Mouse (Mus musculus) retina, postnatal 1 day (tissue): ENCODE data around the gene Knop1.

Source experiments
- DNase-seq: peaks from one replicate; pipeline ENCODE4 v3.0.0-alpha.2; 2012

Gene Knop1

DNA sequence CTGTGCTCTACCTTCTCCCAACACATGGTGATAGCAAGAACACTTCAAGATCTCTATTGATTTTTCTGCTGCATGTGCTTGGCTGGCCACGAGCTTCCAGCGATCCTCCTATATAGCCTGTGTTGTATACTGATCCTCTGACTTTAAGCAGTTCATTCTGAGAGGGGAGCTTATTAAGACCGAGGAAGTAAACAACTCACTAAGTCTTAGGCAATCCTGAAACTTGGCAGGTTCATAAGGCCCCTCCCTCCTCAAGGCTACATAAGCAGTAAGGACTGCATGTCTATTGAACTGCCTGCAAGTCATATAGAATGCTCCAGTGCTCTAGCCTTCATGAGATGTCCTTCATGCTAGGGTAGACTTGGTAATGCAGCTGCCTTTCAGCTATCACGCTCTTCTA, 9.7 kb downstream of the Knop1 start:
- DNase-seq = no peak

DNA sequence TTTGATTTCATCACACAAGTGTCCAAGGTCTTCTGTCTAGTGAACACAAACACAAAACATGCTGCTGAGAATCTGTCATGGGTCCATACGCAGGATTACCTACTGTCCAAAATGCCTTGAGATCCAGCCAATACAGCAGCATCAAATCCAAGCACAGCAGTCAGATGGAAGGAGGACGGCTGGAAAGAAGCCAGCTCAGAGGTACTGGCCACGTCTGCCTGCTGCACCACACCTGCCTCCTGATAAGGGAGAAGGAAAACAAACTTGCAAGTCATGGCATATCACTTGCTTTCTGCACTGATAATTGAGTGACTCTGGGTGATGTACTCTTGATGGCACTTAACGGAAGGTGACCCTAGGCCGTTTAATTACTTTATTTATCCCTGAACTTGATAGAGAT, 10.9 kb downstream of the Knop1 start:
- no peak for DNase-seq

DNA sequence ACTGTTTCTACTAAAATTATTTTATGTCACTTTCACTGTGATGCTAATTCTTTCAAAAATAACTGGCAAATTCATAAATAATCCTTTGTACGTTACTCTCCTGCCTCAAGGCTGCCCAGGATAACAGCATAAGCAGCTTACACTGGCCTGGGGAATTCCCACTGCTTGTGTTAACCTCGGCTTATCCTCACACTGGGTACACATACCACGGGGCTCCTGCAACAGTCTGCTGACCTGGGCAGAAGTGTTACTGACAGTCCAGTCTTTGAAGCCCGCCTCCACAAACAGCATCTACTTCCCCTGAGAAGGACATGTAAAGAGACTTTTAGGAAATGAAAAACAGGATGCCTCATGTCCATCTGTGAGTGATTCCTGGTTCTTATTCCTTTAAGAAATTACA, 13.1 kb downstream of the Knop1 start:
- peak; percentile 32 for DNase-seq

DNA sequence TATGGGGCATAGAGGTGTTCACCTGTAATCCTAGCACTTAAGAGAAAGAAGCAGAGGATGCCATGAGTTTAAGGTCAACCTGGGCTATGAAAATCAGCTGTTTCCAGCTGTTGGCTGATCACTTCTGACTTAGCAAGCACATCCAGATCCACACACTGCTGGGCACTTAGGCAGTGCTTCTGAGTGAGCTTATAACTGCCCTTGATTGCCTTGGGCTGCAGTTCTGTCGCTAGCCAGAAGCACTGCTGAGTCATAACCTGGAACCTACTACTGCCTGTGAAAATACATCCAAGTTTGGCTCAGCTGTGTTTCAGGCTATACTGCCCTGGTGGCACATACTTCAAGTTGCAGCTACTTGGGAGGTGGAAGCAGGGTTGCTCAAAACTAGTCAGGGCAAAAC, 14.3 kb downstream of the Knop1 start:
- no peak for DNase-seq

DNA sequence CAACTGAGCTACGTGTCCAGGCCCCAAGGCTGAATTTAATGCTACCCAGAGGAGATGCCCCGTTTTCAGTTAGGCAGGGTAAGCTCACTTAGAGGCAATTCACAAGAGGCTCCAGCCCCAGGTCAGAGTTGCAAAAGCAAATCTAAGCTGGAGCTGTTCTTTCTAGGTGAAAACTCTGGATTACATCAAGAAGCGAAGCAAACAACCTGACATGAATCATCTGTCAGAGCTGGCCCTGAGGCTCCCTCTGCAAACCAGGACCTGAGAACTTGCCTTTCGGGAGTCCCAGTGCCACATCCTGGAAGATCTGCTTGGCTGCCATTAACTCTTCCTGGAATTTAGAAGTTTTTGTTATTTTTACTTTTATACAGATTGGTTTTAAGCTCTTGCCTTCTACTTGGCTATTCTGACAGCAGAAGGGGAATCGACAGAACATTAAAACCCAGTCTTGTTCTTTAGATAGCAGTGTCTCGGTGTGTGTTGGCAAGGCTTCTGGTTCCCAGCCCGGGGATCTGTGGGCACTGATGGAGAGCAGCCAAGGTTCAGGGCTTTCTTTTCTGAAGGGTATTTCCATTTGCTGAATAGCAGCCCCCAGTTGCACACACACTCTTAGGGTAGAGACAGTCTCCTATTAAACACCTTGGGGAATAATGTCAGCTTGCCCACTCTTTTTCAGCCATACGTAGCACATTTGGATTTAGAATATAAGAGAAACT, 14.9 kb downstream of the Knop1 start:
- DNase-seq = no peak

DNA sequence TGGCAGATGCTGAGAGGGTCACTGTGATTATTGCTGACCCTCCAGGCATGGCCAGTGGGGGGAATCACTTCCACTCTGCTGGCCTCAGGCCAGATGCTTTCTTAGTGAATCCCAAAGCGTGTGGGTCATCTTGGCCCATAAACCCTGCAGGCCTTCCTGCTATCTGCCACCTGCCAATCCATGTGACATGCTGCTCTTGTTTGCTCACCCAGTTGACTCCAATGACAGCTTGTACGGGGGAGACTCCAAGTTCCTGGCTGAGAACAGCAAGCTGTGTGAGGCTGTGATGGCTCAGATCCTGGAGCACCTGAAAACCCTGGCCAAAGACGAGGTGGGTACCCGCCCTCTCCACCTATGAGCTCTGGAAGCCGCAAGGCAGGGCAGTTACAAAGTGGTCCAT, 18.2 kb downstream of the Knop1 start:
- DNase-seq = no peak

DNA sequence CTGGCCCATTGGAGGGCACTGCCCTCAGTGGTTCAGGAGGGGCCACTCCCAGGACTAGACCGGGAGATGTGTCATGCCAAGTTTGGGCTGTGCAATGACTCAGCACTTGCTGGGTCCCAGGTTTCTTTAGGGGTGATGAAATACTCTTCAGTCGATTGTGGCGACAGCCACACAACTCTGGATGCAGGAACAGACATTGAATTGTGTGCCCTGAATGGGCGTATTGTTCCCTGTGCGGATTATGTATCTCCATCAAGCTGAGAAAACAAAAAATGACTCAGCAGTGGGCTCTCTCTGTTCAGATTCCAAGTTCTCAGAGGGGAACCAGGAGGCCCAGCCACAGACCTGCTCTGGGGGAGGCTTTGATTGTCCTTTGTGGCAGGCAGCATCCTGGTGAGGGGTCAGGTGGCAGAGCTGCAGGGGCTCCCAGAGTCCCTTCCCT, 28.1 kb downstream of the Knop1 start:
- no peak for DNase-seq

DNA sequence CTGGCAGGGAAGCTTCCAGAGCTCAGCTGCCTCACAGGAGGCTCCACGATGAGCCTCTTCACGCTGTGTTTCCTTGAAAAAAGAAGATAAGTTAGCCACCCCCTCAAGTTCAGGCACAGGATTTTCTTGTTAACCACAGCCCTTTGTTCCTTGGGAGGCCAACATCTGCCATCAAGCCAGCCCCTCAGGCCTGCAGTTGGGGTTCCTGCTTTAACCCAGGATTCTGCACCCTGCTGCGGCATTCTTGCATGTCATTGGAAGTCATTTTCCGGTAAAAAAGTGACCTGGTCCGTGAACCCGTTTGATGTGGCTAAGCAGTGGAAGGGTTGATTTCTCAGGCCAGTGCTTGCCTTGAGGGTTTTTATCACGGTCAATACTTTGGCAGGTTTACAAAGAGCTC, 31.6 kb downstream of the Knop1 start:
- DNase-seq = no peak

DNA sequence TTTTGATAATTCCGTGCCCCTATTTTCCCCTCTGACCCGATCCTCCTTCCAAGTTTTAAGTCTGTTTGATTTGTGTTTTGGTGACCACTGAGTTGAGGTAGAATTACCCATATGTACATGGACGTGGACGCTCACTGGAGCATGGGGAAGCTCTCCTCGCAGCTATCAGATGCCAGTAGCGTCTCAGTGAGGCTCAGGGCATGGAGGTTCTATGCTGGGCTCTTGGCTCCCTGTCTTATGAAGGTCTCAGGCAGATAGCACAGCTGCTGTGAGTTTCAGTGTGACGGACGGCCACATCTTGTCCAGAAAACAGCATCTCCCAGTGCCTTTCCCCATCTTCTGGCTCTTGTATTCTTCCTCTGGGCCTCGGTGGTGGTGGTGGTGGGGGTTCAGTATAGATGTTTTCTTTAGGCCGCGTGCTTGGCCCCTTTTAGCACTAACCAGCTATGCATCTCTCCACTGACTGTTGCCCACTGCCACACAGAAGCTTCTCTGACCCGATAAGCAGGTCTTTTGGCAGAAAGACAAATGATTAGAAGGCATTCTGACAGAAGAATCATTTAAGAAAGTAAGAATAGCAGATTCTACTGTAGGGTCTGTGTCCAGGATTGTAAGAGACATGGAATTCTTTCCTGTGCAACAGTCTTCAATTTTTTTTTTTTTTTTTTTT, 34.0 kb downstream of the Knop1 start:
- no peak for DNase-seq

DNA sequence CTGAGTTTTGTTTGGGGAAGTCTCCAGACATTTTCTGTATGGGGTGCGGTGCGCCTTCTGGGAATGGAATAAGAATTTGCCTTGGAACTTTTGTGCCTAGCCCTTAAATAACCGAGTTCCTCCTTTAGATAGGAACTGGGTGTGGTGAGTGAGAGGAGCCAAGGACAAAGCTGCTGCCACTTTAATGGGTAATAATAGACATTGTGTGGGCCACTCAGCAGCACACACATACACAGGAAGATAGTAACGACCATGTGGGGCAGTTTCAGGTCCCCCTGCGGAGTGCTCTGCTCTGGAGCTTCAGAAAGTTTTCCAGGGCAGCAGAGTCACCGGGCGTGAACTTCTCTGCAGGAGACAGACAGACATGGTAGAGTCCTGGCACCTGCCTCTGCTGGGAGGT, 34.7 kb downstream of the Knop1 start:
- DNase-seq = no peak

DNA sequence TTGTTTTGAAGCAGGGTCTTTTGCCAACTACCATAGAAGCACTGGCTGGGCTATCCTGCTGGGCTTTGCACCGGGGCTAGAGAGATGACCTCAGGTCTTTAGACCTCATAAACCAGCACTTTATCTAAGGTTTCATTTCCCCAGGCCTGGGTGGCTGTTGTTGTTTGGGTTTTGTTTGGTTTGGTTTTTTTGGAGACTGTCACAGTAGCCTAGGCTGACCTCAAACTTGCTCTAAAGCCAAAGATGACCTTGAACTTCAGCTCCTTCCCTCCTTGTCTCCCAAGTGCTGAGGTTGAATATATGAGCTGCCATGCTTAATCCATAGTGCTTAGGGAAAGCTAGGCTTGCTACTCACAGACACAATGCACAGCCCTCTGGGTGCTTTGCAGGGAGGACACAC, 36.4 kb downstream of the Knop1 start:
- DNase-seq = no peak

DNA sequence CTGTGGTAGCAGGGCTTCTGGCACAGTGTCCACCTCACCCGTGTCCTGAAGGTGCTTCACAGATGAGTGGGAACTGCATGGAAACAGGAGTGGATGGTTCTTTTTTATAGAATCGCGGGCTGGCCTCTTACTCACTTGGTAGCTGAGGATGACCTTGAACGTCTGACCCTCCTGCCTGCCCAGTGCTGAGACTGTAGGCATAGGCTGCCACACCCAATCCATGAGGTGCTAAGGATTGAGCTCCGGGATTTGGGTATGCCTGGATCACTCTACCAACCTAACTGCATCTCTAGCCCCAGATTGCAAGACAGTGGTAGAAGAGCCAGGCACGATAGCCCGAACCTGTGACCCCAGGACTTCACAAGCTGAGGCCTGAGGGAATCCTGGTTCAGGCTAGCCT, 38.3 kb downstream of the Knop1 start:
- no peak for DNase-seq

DNA sequence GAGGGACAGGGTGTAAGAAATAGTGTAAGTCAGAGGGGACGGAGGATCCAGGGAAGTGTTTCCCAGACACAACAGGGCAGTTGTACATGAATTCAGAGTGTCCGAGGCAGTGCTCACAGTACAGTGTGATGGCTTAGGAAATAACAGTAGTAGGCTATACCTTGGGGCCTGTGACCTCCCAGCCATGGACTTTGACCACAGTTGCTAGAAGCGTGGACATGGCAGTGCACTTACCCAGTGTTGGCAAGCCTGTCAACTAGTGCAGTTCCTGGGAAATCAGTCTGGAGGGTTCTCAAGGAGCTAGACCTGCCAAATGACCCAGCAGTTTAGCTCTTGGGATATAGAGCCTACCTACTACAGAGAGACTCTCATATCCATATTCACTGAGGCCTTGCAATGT, 39.8 kb downstream of the Knop1 start:
- DNase-seq = no peak

DNA sequence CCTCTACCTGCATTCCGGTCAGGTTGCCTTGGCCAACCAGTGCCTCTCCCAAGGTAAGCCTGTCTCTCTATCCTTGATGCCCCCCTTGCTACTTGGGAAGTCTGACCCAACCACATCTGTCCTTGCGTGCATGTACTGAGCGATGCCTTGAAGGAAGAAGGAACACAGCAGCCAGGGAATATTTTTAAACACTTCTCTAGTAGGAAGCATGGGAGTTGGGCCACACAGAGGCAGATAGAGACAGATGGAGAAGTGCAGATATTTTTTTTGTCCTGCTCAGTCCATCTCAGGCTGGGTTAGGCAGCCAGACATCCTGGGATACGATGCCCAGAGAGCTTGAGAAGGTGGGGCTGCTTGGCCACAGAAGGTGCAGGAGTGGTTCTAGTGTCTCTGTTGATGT, 42.5 kb downstream of the Knop1 start:
- no peak for DNase-seq

DNA sequence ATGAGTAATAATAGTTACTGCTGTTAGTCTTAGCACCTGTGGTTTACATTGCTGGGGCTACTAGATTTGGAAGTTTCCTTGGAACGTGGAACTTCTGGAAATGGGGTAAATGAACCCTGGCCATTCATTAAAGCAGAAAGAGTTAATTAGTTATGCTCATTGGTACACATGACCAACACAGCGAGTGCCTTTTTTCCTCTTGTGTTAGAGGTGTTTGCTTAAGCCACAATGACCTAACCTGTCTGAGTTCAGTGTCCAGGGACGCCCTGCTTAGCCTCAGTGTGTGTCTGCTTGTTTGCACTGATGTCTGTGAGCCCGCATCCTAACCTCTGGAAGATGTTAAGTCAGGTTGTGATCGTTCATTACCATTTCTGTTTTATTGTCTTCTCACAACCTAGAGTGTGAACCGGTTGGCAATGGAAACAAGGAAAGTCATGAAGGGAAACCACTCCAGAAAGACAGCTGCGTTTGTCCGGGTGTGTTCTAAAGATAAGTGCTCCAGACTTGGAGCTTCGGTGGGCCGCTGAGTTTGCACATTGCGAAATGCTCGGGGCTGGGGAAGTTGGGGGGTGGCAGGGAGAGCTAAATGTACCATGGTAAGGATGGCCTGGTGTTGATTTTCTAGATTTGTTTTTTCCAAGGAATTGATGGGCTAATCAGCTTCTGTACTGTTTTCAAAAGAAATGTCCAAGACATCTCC, 44.5 kb downstream of the Knop1 start:
- DNase-seq = no peak

DNA sequence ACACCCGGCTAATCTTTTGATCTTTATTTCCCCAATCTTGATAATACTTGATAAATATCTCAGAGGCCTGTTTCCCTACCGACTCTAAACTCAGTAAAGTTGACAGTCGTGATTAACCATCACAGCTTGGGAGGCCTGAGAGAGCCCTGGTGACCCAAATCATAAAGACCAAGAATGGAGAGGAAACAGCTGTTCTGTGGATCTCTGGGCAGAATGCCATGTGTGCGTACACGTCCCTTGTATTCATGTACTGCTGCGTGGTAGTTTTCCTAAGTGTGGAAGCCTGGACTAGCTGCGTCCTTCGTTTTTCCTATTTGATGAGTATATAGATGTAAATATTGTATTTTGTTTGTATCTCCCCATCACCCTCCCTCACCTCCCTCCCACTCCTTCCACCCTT, 48.2 kb downstream of the Knop1 start:
- no peak for DNase-seq

DNA sequence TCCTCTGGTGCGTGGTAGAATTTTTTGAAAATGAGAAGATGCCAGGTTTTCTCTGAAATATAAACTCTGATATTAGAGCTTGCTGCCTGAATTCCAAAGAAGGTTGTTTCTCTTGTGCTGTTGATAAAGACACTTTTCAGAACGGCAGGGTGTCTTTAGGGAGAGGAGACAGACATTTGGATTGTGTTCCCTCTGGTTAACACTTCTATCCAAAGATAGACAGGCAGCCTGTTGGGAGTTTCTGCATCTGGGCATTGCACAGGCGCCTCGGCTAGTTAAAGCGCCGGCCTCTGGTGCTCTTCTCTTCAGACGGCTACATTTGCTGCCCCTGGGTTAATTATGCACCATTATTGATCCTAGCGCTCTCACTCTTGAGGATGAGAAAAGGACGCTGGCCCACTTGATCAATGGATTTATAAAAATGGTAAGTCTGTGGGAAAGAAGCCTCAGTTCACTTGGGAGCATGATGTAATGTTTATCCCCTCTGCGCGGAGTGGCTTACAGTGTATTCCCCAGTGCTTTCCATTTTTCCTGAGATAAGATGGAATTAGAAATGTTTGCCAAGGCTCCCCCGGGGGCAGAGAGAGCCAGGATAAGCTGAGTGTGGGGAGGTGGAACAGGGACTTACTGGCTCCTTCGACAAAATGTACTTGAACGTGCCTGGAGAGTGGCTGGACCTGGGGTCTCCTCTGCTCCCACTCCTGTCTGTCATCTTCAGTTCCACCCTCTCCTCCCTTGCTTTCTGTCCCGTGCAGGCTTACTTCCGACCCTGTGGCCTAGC, 49.2 kb downstream of the Knop1 start:
- no peak for DNase-seq

DNA sequence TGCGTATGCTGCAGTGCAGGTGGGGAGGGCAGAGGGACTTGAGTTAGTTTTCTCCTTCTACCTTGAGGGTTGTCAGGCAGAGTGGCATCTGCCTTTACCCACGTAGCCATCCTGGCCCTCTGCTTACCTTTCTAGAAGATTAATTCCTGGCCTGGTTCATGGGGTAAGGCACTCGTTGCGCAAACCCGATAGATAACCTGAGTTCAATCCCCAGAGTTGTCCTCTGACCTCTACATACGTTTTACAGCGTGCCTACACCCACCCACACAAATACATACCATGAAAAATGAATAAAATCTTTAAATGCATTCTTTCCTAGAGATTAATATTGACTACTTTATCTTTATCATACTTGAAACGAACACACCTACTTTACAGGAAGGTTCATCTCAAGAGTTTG, 52.6 kb downstream of the Knop1 start:
- no peak for DNase-seq

DNA sequence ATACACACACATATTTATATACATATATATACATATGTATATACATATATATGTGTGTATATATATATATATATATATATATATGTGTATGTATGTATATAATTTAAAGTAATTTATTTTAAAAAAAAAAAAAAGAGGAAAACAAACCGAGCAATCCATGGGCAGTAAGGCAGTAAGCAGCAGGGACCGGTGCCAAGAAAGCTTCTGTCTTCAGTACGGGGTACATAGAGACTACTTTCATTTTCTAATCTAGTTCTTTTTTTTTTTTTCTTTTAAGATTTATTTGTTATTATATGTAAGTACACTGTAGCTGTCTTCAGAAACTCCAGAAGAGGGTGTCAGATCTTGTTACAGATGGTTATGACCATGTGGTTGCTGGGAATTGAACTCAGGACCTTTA, 54.3 kb downstream of the Knop1 start:
- no peak for DNase-seq

DNA sequence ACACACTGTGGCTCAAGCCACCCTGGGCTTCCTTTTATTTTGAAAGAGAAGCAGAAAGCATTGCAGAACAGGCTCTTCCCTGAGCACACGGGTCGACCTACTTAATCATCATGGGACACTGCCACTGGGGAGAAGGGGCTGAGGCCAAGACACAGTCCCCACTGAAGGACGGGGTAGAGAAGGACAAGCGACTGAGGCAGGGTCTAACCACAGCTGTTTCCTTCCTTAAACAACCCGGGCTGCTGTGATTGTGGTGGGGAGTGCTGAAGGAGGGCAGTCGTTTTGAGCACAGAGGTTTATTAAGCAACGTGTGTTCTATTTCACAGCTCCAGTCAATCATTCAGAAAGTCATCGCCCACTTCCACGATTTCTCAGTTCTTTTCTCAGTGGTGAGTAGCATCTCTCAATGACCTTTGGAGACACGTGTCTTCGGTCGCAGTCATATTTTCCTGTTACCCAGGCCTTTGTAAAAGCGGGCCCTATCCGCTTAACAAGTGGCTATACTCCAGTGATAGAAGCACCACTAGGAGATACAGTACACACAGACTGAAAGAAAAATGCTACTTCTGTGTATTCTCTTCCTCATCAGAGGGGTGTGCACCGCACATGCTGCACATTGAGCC, 55.8 kb downstream of the Knop1 start:
- no peak for DNase-seq

DNA sequence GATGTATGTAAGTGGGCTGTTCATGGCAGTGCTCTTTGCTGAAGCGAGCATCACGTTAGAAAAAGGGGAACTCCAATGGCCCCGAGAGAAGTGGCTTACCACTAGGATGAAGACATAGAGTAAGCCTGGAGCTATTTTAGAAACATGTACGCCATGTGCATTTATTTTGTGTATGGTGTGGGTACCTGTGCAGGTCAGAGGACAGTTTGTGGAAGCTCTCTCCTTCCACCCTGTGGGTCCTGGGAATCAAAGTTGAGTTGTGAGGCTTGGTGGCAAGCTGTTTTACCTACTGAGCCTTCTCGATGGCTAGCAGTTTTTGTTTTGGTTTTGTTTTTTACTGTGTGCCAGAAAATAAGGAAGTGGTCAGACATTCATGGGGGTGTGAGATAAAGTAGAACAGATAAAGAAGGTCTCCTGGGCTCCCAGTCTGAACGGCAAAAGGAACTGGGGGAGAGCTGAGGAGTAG, 57.9 kb downstream of the Knop1 start:
- no peak for DNase-seq

DNA sequence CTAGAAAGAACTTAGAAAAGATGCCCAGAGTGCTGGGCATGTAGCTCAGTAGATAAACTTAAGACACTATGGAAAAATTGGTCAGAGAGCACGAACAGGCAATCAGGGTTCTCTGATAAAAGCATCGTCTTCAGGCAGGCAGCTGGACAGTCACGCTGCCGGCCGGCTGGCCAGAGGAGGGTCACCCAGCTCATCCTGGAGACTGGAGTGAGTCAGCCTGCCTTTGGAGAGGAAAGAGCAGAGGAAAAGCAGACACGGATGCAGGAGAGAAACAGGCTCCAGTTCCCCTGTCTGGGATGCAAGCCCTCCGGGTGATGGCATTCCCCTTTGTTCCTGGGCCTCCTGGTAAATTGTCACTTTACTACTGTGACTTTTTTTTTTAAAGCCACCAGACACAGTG, 58.5 kb downstream of the Knop1 start:
- no peak for DNase-seq

DNA sequence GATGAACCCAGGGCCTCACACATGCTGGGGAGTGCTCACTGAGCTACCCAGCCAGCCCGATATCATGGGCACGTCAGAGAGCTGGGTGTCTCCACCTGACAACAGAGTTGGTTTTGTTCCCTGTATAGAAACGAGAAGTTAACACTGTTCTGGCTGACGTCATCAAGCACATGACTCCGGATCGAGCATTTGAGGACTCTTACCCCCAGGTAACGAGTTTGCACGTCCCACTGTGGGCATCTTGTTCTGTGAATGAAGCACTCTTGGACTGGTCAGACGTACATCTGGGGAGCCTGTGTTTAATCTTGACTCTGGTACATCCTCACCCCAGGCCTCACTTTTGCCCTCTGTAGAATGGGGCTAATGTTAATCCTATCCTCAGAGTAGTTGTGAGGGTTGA, 59.2 kb downstream of the Knop1 start:
- DNase-seq = no peak
